Mouse (Mus musculus) granulocyte monocyte progenitor cell, adult 5-6 weeks (primary cell): Measurements from ENCODE around the gene Gm12790. TPM values are rescaled to one million over a fixed set of nuclear protein-coding genes. Genes with fewer than 3 reads are reported as not detected.
A peak's percentile ranks its signal among the peaks of the same experiment; 100 is the strongest.
"Not testable (repeated sequence)": the region's sequence is repeated elsewhere in the genome, so short reads cannot be mapped to it uniquely, and the experiment has no call there.

Source experiments
- ATAC-seq: replicated peaks from 2 replicates; pipeline ENCODE4 v1.8.0; 2016; ENCODE audit warnings: mild to moderate bottlenecking, moderate TSS enrichment, inconsistent platforms; ENCODE audit not compliant: poor library complexity, severe bottlenecking
- total RNA-seq, 2 experiments: library from RNA; stranded (forward) in 1 of 2; stranded (reverse) in 1 of 2; fragments of 200-712, 200-1000 nt in 1 of 2; fragments of >200 nt in 1 of 2; fragmentation: Nextera tagmentation in 1 of 2; gene quantifications; 2 replicates each; pipeline ENCODE4 v1.2.3; 2014 to 2017

Gm12790 gene
- total RNA-seq (2014; fragmentation: Nextera tagmentation) (not detected in 2 replicates), total RNA-seq (2017) (not detected in 2 replicates)

GRCm38 (mm10) chr4:101980949-101981348, at the start of gene Gm12790:
TSS of gene Gm12790 (minus strand) at chr4:101981049.
- ATAC-seq, result not testable (repeated sequence)

GRCm38 (mm10) chr4:102026619-102027018, 45.8 kb upstream of the Gm12790 start:
- no peak for ATAC-seq

GRCm38 (mm10) chr4:101998267-101998922, 17.5 kb upstream of the Gm12790 start:
- peak; percentile 94 for ATAC-seq

GRCm38 (mm10) chr4:101997426-101997825, 16.6 kb upstream of the Gm12790 start:
- no peak for ATAC-seq

GRCm38 (mm10) chr4:101986326-101986725, 5.5 kb upstream of the Gm12790 start, which contains the start of gene Gm12789:
TSS of gene Gm12789 (plus strand) at chr4:101986626.
- not testable (repeated sequence) for ATAC-seq

GRCm38 (mm10) chr4:101985678-101986077, 4.8 kb upstream of the Gm12790 start:
- no peak for ATAC-seq

- ATAC-seq, result not testable (repeated sequence)
Measured at GRCm38 (mm10) chr4:101940107-101940506, 40.7 kb downstream of the Gm12790 start, which contains the start of gene Gm12794. TSS of gene Gm12794 (plus strand) at chr4:101940407.

Other genes with a start within 250 kb of the Gm12790 start
- gene B020004J07Rik, start 137.0 kb downstream of the Gm12790 start, total RNA-seq (2014; fragmentation: Nextera tagmentation), result not detected in 2 replicates
- gene B020004J07Rik, start 137.0 kb downstream of the Gm12790 start, total RNA-seq (2017), result not detected in 2 replicates
- not detected in 2 replicates for gene C130073F10Rik, start 87.3 kb downstream of the Gm12790 start, total RNA-seq (2014; fragmentation: Nextera tagmentation)
- not detected in 2 replicates for gene C130073F10Rik, start 87.3 kb downstream of the Gm12790 start, total RNA-seq (2017)
- gene Gm12800, start 71.9 kb downstream of the Gm12790 start, total RNA-seq (2014; fragmentation: Nextera tagmentation), result not detected in 2 replicates
- not detected in 2 replicates for gene Gm12800, start 71.9 kb downstream of the Gm12790 start, total RNA-seq (2017)
- gene Gm12794, start 40.6 kb downstream of the Gm12790 start, total RNA-seq (2014; fragmentation: Nextera tagmentation), result not detected in 2 replicates
- gene Gm12794, start 40.6 kb downstream of the Gm12790 start, total RNA-seq (2017), result not detected in 2 replicates
- not detected in 2 replicates for gene Gm12789, start 5.6 kb upstream of the Gm12790 start, total RNA-seq (2014; fragmentation: Nextera tagmentation)
- not detected in 2 replicates for gene Gm12789, start 5.6 kb upstream of the Gm12790 start, total RNA-seq (2017)
- 6.1 and 11.4 TPM in 2 replicates for gene Pde4b, start 106.5 kb upstream of the Gm12790 start, total RNA-seq (2014; fragmentation: Nextera tagmentation)
- gene Pde4b, start 106.5 kb upstream of the Gm12790 start, total RNA-seq (2017), result 10.3 and 16.2 TPM in 2 replicates